Mouse (Mus musculus) liver, adult 2 months (tissue): ENCODE measurements at regions not wholly inside any gene's neighbourhood (a gene's known extent, or its start where the extent isn't known, plus 50 kb on each side); places are given as distances from the start of the nearest gene placed in this dataset.

ENCODE experiments used
- DNase-seq: peaks from one replicate; pipeline ENCODE4 v3.0.0-alpha.2; 2011; ENCODE audit warnings: low read depth, low spot score; ENCODE audit errors: extremely low read depth
- H3K27ac ChIP-seq: fragments of 200-500 bp; replicated peaks from 2 replicates; pipeline ENCODE4 v1.5.1; 2012; ENCODE audit warnings: low read depth, mild to moderate bottlenecking, control low read depth, inconsistent platforms, low read length; ENCODE audit not compliant: insufficient read depth
- H3K27me3 ChIP-seq: fragments of 200-500 bp; 2 replicates; pipeline ENCODE4 v1.6.1; 2012; ENCODE audit warnings: mild to moderate bottlenecking, moderate library complexity, low read length, inconsistent platforms; ENCODE audit not compliant: control insufficient read depth, insufficient read depth
- H3K36me3 ChIP-seq: fragments of 200-500 bp; 2 replicates; pipeline ENCODE4 v1.6.1; 2012; ENCODE audit warnings: low read length, inconsistent platforms; ENCODE audit not compliant: control insufficient read depth, insufficient read depth
- H3K4me1 ChIP-seq: fragments of 200-500 bp; 2 replicates; pipeline ENCODE4 v1.6.1; 2011; ENCODE audit warnings: low read length; ENCODE audit not compliant: control insufficient read depth, insufficient read depth
- H3K4me3 ChIP-seq: fragments of 200-500 bp; 2 replicates; pipeline ENCODE4 v1.5.1; 2011; ENCODE audit warnings: low read depth, mild to moderate bottlenecking, control low read depth, low read length, moderate library complexity; ENCODE audit not compliant: insufficient read depth
- H3K79me2 ChIP-seq: fragments of 200-500 bp; 2 replicates; pipeline ENCODE4 v1.6.1; 2012; ENCODE audit warnings: inconsistent platforms, mild to moderate bottlenecking, low read length, moderate library complexity; ENCODE audit not compliant: control insufficient read depth, insufficient read depth
- H3K9ac ChIP-seq: fragments of 200-500 bp; 2 replicates; pipeline ENCODE4 v1.6.1; 2012; ENCODE audit warnings: low read depth, mild to moderate bottlenecking, control low read depth, inconsistent platforms, low read length
- CTCF ChIP-seq: fragments of 200-500 bp; IDR thresholded peaks from 2 replicates; pipeline ENCODE4 v1.5.1; 2011; ENCODE audit warnings: low read depth, low read length, control low read depth
- POLR2A ChIP-seq: fragments of 200-500 bp; IDR thresholded peaks from 2 replicates; pipeline ENCODE4 v1.6.1; 2011; ENCODE audit warnings: low read length, control low read depth; ENCODE audit not compliant: insufficient read depth; ENCODE audit errors: extremely low read depth
- WGBS: fragments of 180-500 bp; shearing (Covaris S2); methylation state at CpG from one replicate; pipeline ENCODE4 v1.1.7; 2018; 5-methylcytosine and 5-hydroxymethylcytosine counted together

GRCm38 (mm10) chr7:40752195-40752594 is 145.9 kb upstream of the Vstm2b start:
- no peak overlapping the region for H3K9ac ChIP-seq
- 49% methylated on average over 3 of the region's 3 CpGs for WGBS
- no peak overlapping the region for H3K4me3 ChIP-seq
- no peaks in the 10 kb centered on the region for H3K79me2 ChIP-seq
- H3K27me3 ChIP-seq: no peaks in the 10 kb centered on the region
- no peaks in the 10 kb centered on the region for H3K4me1 ChIP-seq
- TF ChIP-seq POLR2A (no peak), CTCF (no peak)
- DNase-seq: no peak
- no peaks in the 10 kb centered on the region for H3K36me3 ChIP-seq
- H3K27ac ChIP-seq: no peak overlapping the region

- H3K27me3 ChIP-seq: no peaks in the 10 kb centered on the region
- no peaks in the 10 kb centered on the region for H3K36me3 ChIP-seq
- WGBS: 35% methylated on average over 1 of the region's 1 CpGs
- H3K4me1 ChIP-seq: no peaks in the 10 kb centered on the region
- TF ChIP-seq POLR2A: no peak
- TF ChIP-seq CTCF: no peak
- no peak overlapping the region for H3K9ac ChIP-seq
- no peaks in the 10 kb centered on the region for H3K79me2 ChIP-seq
- H3K4me3 ChIP-seq: no peak overlapping the region
- DNase-seq: no peak
- no peak overlapping the region for H3K27ac ChIP-seq
These were observed 144.6 kb upstream of the Vstm2b start for GRCm38 (mm10) chr7:40753490-40753889.

GRCm38 (mm10) chr7:40762520-40762919 is 135.6 kb upstream of the Vstm2b start:
- Histone ChIP-seq H3K4me3 (no peak overlapping the region), H3K79me2 (no peaks in the 10 kb centered on the region), H3K4me1 (no peaks in the 10 kb centered on the region), H3K36me3 (no peaks in the 10 kb centered on the region), H3K27me3 (no peaks in the 10 kb centered on the region), H3K27ac (no peak overlapping the region), H3K9ac (no peak overlapping the region)
- no peak for DNase-seq
- WGBS: 7% methylated on average over 5 of the region's 5 CpGs
- TF ChIP-seq POLR2A (no peak), CTCF (no peak)

- no peak for DNase-seq
- H3K4me1 ChIP-seq: no peaks in the 10 kb centered on the region
- H3K4me3 ChIP-seq: no peak overlapping the region
- no peaks in the 10 kb centered on the region for H3K79me2 ChIP-seq
- no peaks in the 10 kb centered on the region for H3K27me3 ChIP-seq
- 56% methylated on average over 3 of the region's 3 CpGs for WGBS
- H3K36me3 ChIP-seq: no peaks in the 10 kb centered on the region
- no peak for TF ChIP-seq CTCF
- TF ChIP-seq POLR2A: no peak
- no peak overlapping the region for H3K27ac ChIP-seq
- H3K9ac ChIP-seq: no peak overlapping the region
These were observed 132.0 kb upstream of the Vstm2b start for GRCm38 (mm10) chr7:40766142-40766541.

GRCm38 (mm10) chr7:40776220-40776619 is 121.9 kb upstream of the Vstm2b start:
- TF ChIP-seq CTCF (no peak), POLR2A (no peak)
- no peaks in the 10 kb centered on the region for H3K36me3 ChIP-seq
- H3K79me2 ChIP-seq: no peaks in the 10 kb centered on the region
- no peak overlapping the region for H3K9ac ChIP-seq
- no peak overlapping the region for H3K4me3 ChIP-seq
- no peak overlapping the region for H3K27ac ChIP-seq
- DNase-seq: no peak
- H3K27me3 ChIP-seq: no peaks in the 10 kb centered on the region
- 45% methylated on average over 4 of the region's 4 CpGs for WGBS
- H3K4me1 ChIP-seq: no peaks in the 10 kb centered on the region

GRCm38 (mm10) chr7:40784906-40785305 is 113.2 kb upstream of the Vstm2b start:
- no peak overlapping the region for H3K9ac ChIP-seq
- no peak overlapping the region for H3K27ac ChIP-seq
- H3K4me1 ChIP-seq: no peaks in the 10 kb centered on the region
- no peaks in the 10 kb centered on the region for H3K36me3 ChIP-seq
- H3K79me2 ChIP-seq: no peaks in the 10 kb centered on the region
- no peak for TF ChIP-seq CTCF
- TF ChIP-seq POLR2A: no peak
- no peaks in the 10 kb centered on the region for H3K27me3 ChIP-seq
- no peak for DNase-seq
- WGBS: 79% methylated on average over 1 of the region's 1 CpGs
- no peak overlapping the region for H3K4me3 ChIP-seq
